Mouse (Mus musculus) CH12.LX (cell line): Measurements from ENCODE around the gene Thrb. TPM values are rescaled to one million over a fixed set of nuclear protein-coding genes. Genes with fewer than 3 reads are reported as not detected.

ENCODE experiments used
- DNase-seq: peaks from one replicate; pipeline ENCODE4 v3.0.0-alpha.2; 2013; ENCODE audit errors: extremely low read depth
- H3K27ac ChIP-seq: 2 replicates; pipeline ENCODE4 v1.5.1; 2012; ENCODE audit warnings: low read depth, mild to moderate bottlenecking, control low read depth, moderate library complexity; ENCODE audit not compliant: insufficient read depth
- H3K27me3 ChIP-seq: replicated peaks from 2 replicates; pipeline ENCODE3; 2012; ENCODE audit warnings: inconsistent platforms
- H3K36me3 ChIP-seq, 2 experiments: replicated peaks in 1 of 2; 2 replicates each; pipeline versions ENCODE3 to v1.6.1; 2012; ENCODE audit warnings: inconsistent platforms in 1 of 2, low read length in 1 of 2, mild to moderate bottlenecking in 1 of 2, mixed read lengths in 1 of 2, moderate library complexity in 1 of 2; ENCODE audit not compliant: control insufficient read depth in 1 of 2, insufficient read depth in 1 of 2
- H3K4me1 ChIP-seq, 2 experiments: 2 replicates each; pipeline ENCODE4 v1.6.1; 2012; ENCODE audit warnings: inconsistent platforms in 1 of 2, moderate library complexity in 1 of 2; ENCODE audit not compliant: insufficient read depth in 2 of 2, control insufficient read depth in 1 of 2
- H3K4me2 ChIP-seq: 2 replicates; pipeline ENCODE4 v1.6.1; 2012; ENCODE audit warnings: low read depth, mild to moderate bottlenecking, control low read depth; ENCODE audit not compliant: poor library complexity, insufficient read depth, severe bottlenecking
- H3K4me3 ChIP-seq, 3 experiments: fragments of 150-350 bp in 1 of 3; sonication (generic) in 1 of 3; replicated peaks in 1 of 3; 2 replicates each; pipeline versions ENCODE3 to v1.5.1; 2011 to 2012; ENCODE audit warnings: low read depth in 2 of 3, low read length in 2 of 3, mild to moderate bottlenecking in 2 of 3, moderate library complexity in 2 of 3, control low read depth in 1 of 3, improper control_type of control experiment in 1 of 3, inconsistent platforms in 1 of 3, mixed read lengths in 1 of 3; ENCODE audit not compliant: poor library complexity in 1 of 3
- H3K79me2 ChIP-seq: replicated peaks from 2 replicates; pipeline ENCODE4 v1.6.1; 2012; ENCODE audit warnings: mild to moderate bottlenecking, moderate library complexity; ENCODE audit not compliant: control insufficient read depth, poor library complexity, insufficient read depth, severe bottlenecking; ENCODE audit errors: extremely low read depth
- H3K9ac ChIP-seq: 2 replicates; pipeline ENCODE4 v1.6.1; 2012; ENCODE audit warnings: low read depth, mild to moderate bottlenecking, control low read depth, moderate library complexity; ENCODE audit not compliant: insufficient read depth
- H3K9me3 ChIP-seq: replicated peaks from 2 replicates; pipeline ENCODE3; 2012; ENCODE audit warnings: low read length, inconsistent platforms, mixed read lengths
- CHD2 ChIP-seq: IDR thresholded peaks from 2 replicates; pipeline ENCODE4 v1.6.1; 2011; ENCODE audit warnings: low read length, improper control_type of control experiment
- CTCF ChIP-seq, 2 experiments: IDR thresholded peaks in 1 of 2; conservative IDR thresholded peaks in 1 of 2; 2 replicates each; pipeline ENCODE4 v1.5.1; 2011 to 2012; ENCODE audit warnings: low read depth in 2 of 2, low read length in 2 of 2, improper control_type of control experiment in 1 of 2, inconsistent platforms in 1 of 2, mild to moderate bottlenecking in 1 of 2, moderate library complexity in 1 of 2
- ETS1 ChIP-seq: conservative IDR thresholded peaks from 2 replicates; pipeline ENCODE4 v1.6.1; 2012; ENCODE audit warnings: low read depth, mild to moderate bottlenecking, inconsistent platforms, low read length, improper control_type of control experiment, moderate library complexity
- GABPA ChIP-seq: IDR thresholded peaks from 2 replicates; pipeline ENCODE4 v1.6.1; 2012; ENCODE audit warnings: low read depth, low read length, improper control_type of control experiment, inconsistent platforms; ENCODE audit not compliant: insufficient replicate concordance
- HCFC1 ChIP-seq: IDR thresholded peaks from 2 replicates; pipeline ENCODE4 v1.6.1; 2012; ENCODE audit warnings: low read depth, mild to moderate bottlenecking, inconsistent platforms, low read length, improper control_type of control experiment
- IRF4 ChIP-seq: IDR thresholded peaks from 2 replicates; pipeline ENCODE4 v1.6.1; 2014; ENCODE audit warnings: low read depth, mild to moderate bottlenecking, inconsistent platforms, low read length, improper control_type of control experiment
- JUN ChIP-seq: IDR thresholded peaks from 2 replicates; pipeline ENCODE4 v1.6.1; 2011; ENCODE audit warnings: low read depth, mild to moderate bottlenecking, low read length, improper control_type of control experiment, moderate library complexity; ENCODE audit not compliant: insufficient read depth
- JUND ChIP-seq: conservative IDR thresholded peaks from 2 replicates; pipeline ENCODE4 v1.6.1; 2011; ENCODE audit warnings: low read depth, low read length, improper control_type of control experiment
- KAT2A ChIP-seq: IDR thresholded peaks from 2 replicates; pipeline ENCODE4 v1.6.1; 2012; ENCODE audit warnings: low read length, improper control_type of control experiment, inconsistent platforms; ENCODE audit not compliant: insufficient replicate concordance
- MAFK ChIP-seq: IDR thresholded peaks from 2 replicates; pipeline ENCODE4 v1.6.1; 2011; ENCODE audit warnings: low read length, improper control_type of control experiment; ENCODE audit not compliant: insufficient replicate concordance
- MAZ ChIP-seq: IDR thresholded peaks from 2 replicates; pipeline ENCODE4 v1.6.1; 2012; ENCODE audit warnings: low read depth, mild to moderate bottlenecking, inconsistent platforms, low read length, improper control_type of control experiment, moderate library complexity
- MEF2A ChIP-seq: IDR thresholded peaks from 2 replicates; pipeline ENCODE4 v1.6.1; 2014; ENCODE audit warnings: low read depth, mild to moderate bottlenecking, inconsistent platforms, low read length, improper control_type of control experiment, borderline replicate concordance
- MXI1 ChIP-seq: IDR thresholded peaks from 2 replicates; pipeline ENCODE4 v1.6.1; 2011; ENCODE audit warnings: mild to moderate bottlenecking, low read depth, low read length, improper control_type of control experiment
- NELFE ChIP-seq: IDR thresholded peaks from 2 replicates; pipeline ENCODE4 v1.6.1; 2011; ENCODE audit warnings: low read depth, low read length, improper control_type of control experiment
- NRF1 ChIP-seq: IDR thresholded peaks from 2 replicates; pipeline ENCODE4 v1.6.1; 2014; ENCODE audit warnings: low read depth, mild to moderate bottlenecking, inconsistent platforms, low read length, improper control_type of control experiment, moderate library complexity
- PAX5 ChIP-seq: IDR thresholded peaks from 2 replicates; pipeline ENCODE4 v1.6.1; 2012; ENCODE audit warnings: low read length, inconsistent platforms, mixed read lengths
- POLR2A ChIP-seq: IDR thresholded peaks from 2 replicates; pipeline ENCODE4 v1.6.1; 2011; ENCODE audit warnings: low read depth, mild to moderate bottlenecking, improper control_type of control experiment, low read length
- SIN3A ChIP-seq: IDR thresholded peaks from 2 replicates; pipeline ENCODE4 v1.6.1; 2012; ENCODE audit warnings: low read length, improper control_type of control experiment, inconsistent platforms
- ZKSCAN1 ChIP-seq: IDR thresholded peaks from 2 replicates; pipeline ENCODE4 v1.6.1; 2012; ENCODE audit warnings: low read depth, inconsistent platforms, low read length, improper control_type of control experiment, borderline replicate concordance
- ZMIZ1 ChIP-seq: IDR thresholded peaks from 2 replicates; pipeline ENCODE4 v1.6.1; 2012; ENCODE audit warnings: low read depth, mild to moderate bottlenecking, inconsistent platforms, low read length, improper control_type of control experiment
- dilution Hi-C: fragments of 300-500 bp; cut with MboI; formaldehyde crosslinking; loops from 2 replicates; pipeline ENCODE4 v1.14.3; 2020; ENCODE audit warnings: low sequenced_read_pairs; ENCODE audit not compliant: extremely low pct_unique_long_range_greater_than_20kb, extremely low pct_ligation_motif_present
- in situ Hi-C: fragments of 300-500 bp; cut with MboI; formaldehyde crosslinking; loops from 3 replicates; pipeline ENCODE4 v1.14.3; 2019; ENCODE audit warnings: low sequenced_read_pairs, low pct_ligation_motif_present, low pct_unique_long_range_greater_than_20kb, mixed read lengths
- polyA plus RNA-seq: library from polyadenylated mRNA; unstranded; fragments of >175 nt; gene quantifications from 2 replicates; pipeline ENCODE4 v1.2.1, GENCODE M21; 2012; ENCODE audit warnings: low read depth; ENCODE audit not compliant: insufficient read length
- total RNA-seq, 2 experiments: library from RNA; depleted of rRNA; stranded (reverse); fragments of 300-350 nt in 1 of 2; fragments of >200 nt in 1 of 2; gene quantifications; 2 replicates each; pipeline ENCODE4 v1.2.3; 2012 to 2014

The Thrb gene
- total and polyA plus RNA-seq, 3 experiments, result 0.56 to 1.6 (median 0.60) TPM

DNA sequence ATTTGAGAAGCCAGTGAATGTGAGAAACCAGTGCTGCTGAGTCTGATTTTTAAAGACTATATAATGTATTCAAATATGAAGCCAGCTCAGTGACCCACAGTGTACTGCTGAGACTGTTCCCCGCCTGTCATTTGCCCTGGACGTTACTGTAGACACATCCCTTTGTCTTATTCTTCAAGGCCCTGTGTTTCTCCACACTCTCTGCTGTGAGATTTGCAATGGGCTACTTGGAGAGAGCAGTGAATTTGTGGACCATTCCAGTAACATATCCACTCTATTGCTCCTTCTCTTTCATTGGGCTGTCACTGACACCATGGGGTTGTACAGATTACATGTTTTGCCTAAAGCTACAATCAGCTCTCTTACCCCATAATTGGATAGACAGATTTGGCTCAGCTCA, 36.1 kb upstream of the Thrb start:
- DNase-seq, result no peak
- Histone ChIP-seq H3K27ac (no peak overlapping the region), H3K79me2 (no peaks in the 10 kb centered on the region), H3K9me3 (no peaks in the 10 kb centered on the region), H3K4me3 (no peak overlapping the region), H3K9ac (no peak overlapping the region), H3K27me3 (no peaks in the 10 kb centered on the region), H3K36me3 (no peaks in the 10 kb centered on the region), H3K4me1 (peaks cover 0 to 33% of the 10 kb centered on the region in 2 experiments; a peak in 2 of 4 replicates), H3K4me2 (no peak overlapping the region)
- in situ Hi-C loops (no loop called here), dilution Hi-C loops (no loop called here)
- TF ChIP-seq CTCF (conservative IDR thresholded peaks at IDR 0.05 in 1 of 2, IDR thresholded peaks at IDR 0.05 in 1 of 2; ENCODE audit: low read depth in 2 of 2, low read length in 2 of 2) (no peak), SIN3A (no peak), PAX5 (no peak), POLR2A (no peak), MAFK (no peak), GABPA (no peak), CHD2 (no peak), IRF4 (no peak), NRF1 (no peak), MXI1 (no peak), JUN (no peak), NELFE (no peak), ZKSCAN1 (no peak), ZMIZ1 (no peak), KAT2A (no peak), JUND (no peak)

DNA sequence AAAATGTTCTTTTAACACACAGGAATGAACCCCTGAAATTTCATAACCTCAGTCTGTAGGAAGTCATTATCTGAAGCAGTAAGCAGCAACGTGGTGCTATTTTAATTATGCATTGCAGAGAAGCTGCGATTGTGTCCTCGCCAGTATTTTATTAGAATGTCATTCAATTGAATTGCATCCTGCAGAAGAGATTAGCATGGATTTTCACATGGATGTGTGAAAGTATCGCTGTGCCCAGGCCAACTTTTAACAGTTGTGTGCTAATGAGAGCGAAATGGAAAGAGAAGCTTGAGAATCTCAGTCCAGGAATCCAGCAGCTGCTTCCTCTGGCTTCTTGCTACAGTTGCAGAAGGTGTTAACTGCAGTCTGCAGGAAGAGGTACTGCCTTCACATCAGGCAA, 30.8 kb upstream of the Thrb start:
- dilution Hi-C loops, result no loop called here
- Histone ChIP-seq H3K79me2 (no peaks in the 10 kb centered on the region), H3K27ac (no peak overlapping the region)

More for the DNA sequence above, 30.8 kb upstream of the Thrb start:
- DNase-seq, result no peak
- Histone ChIP-seq H3K27me3 (no peaks in the 10 kb centered on the region), H3K4me2 (no peak overlapping the region), H3K4me1 (no peaks in the 10 kb centered on the region), H3K9me3 (no peaks in the 10 kb centered on the region), H3K36me3 (no peaks in the 10 kb centered on the region), H3K9ac (no peak overlapping the region), H3K4me3 (no peak overlapping the region)
- in situ Hi-C loops, result loop anchor here (25.0 kb wide), 1 partner anchor 217 kb away; no protein-coding TSS in a partner anchor
- TF ChIP-seq MXI1, result no peak
- TF ChIP-seq JUND, result no peak
- TF ChIP-seq ETS1, result no peak
- no peak for TF ChIP-seq SIN3A
- no peak for TF ChIP-seq HCFC1
- no peak for TF ChIP-seq ZKSCAN1
- TF ChIP-seq NRF1, result no peak
- TF ChIP-seq MEF2A, result no peak
- TF ChIP-seq MAZ, result no peak
